ENCODE assay signal across 34 mouse cellular contexts in genomic region chr10:118495362-118495761, GRCm38 (mm10). TPM values are rescaled to one million over a fixed set of nuclear protein-coding genes. Genes with fewer than 3 reads are reported as not detected.
DNase-seq lines count a peak whose midpoint lies in the region; ATAC-seq lines count a peak whose summit lies in the region.
"Had no signal": no experiment of that assay in that cellular context is flagged by ENCODE, and none has a peak within 500 bp of the region (broad histone marks: within the 10 kb centered on the region; RNA-seq: fewer than 3 reads in every experiment).

No protein-coding gene starts in this region.

- H3K9me3 ChIP-seq in heart, embryonic 11.5 days (replicated peaks; ENCODE audit: control insufficient read depth, low read length): no peaks in the 10 kb centered on the region
- H3K9me3 ChIP-seq: embryonic facial prominence, embryonic 10.5 days; embryonic facial prominence, embryonic 13.5 days; forebrain, embryonic 10.5 days; forebrain, embryonic 13.5 days; heart, embryonic 10.5 days; hindbrain, embryonic 12.5 days had no signal

- H3K4me3 ChIP-seq in heart, embryonic 11.5 days (ENCODE audit: low read depth, low read length): no peak overlapping the region
- H3K4me3 ChIP-seq: embryonic facial prominence, embryonic 10.5 days; embryonic facial prominence, embryonic 13.5 days; forebrain, embryonic 10.5 days; forebrain, embryonic 13.5 days; heart, adult 2 months; heart, embryonic 10.5 days; hindbrain, embryonic 12.5 days had no signal

- H3K4me1 ChIP-seq in heart, embryonic 11.5 days (ENCODE audit: control insufficient read depth, insufficient read depth, low read length): no peaks in the 10 kb centered on the region
- H3K4me1 ChIP-seq: embryonic facial prominence, embryonic 13.5 days; forebrain, embryonic 10.5 days; forebrain, embryonic 13.5 days; hindbrain, embryonic 12.5 days had no signal

- H3K27me3 ChIP-seq in heart, embryonic 11.5 days (ENCODE audit: control insufficient read depth, insufficient read depth, low read length): no peaks in the 10 kb centered on the region
- H3K27me3 ChIP-seq: embryonic facial prominence, embryonic 13.5 days; forebrain, embryonic 13.5 days; hindbrain, embryonic 12.5 days had no signal

- H3K27ac ChIP-seq in heart, embryonic 11.5 days (ENCODE audit: low read depth, low read length): no peak overlapping the region
- H3K27ac ChIP-seq: embryonic facial prominence, embryonic 10.5 days; embryonic facial prominence, embryonic 13.5 days; forebrain, embryonic 10.5 days; forebrain, embryonic 13.5 days; heart, adult 2 months; heart, embryonic 10.5 days; hindbrain, embryonic 12.5 days had no signal

- H3K4me2 ChIP-seq in heart, embryonic 11.5 days: no peak overlapping the region
- H3K4me2 ChIP-seq: embryonic facial prominence, embryonic 13.5 days; forebrain, embryonic 13.5 days; hindbrain, embryonic 12.5 days had no signal

- H3K36me3 ChIP-seq in heart, embryonic 11.5 days (ENCODE audit: control insufficient read depth, insufficient read depth, low read length): no peaks in the 10 kb centered on the region
- H3K36me3 ChIP-seq: embryonic facial prominence, embryonic 10.5 days; embryonic facial prominence, embryonic 13.5 days; forebrain, embryonic 10.5 days; heart, embryonic 10.5 days; hindbrain, embryonic 12.5 days had no signal

- peak; percentile 47 for ATAC-seq in CD4-positive, CD25-positive, alpha-beta regulatory T cell, adult 4 months
- peak; percentile 48 for ATAC-seq in inflammation-experienced regulatory T-cells, adult 6 months
- ATAC-seq in heart, embryonic 11.5 days (replicated peaks; ENCODE audit: insufficient number of reproducible peaks, low FRiP score, low TSS enrichment): no peak
- ATAC-seq in erythroblast, adult 5-6 weeks (replicated peaks; ENCODE audit: low FRiP score, poor library complexity, severe bottlenecking): no peak
- ATAC-seq: forebrain, embryonic 13.5 days; forebrain, embryonic 16.5 days; hindbrain, embryonic 16.5 days; intestine, embryonic 16.5 days had no signal

- DNase-seq in B cell, adult 2 months: peak; percentile 36 to 46
- no peak for DNase-seq in layer of hippocampus, adult 11-12 months (ENCODE audit: low spot score)
- DNase-seq: adrenal gland, adult 8-10 months; adrenal gland, postnatal 25 days; cerebellum, adult 11-12 months; cerebellum, adult 8-10 months; cerebellum, postnatal 10 days; cerebellum, postnatal 36 days; embryo, embryonic 11 days; gastrocnemius, postnatal 10 days; gastrocnemius, postnatal 36 days; heart, adult 2 months had no signal

- WGBS in heart, embryonic 11.5 days (ENCODE audit: insufficient replicate concordance): 83% methylated on average over 1 of the region's 1 CpGs

- no peak overlapping the region for H3K9ac ChIP-seq in heart, embryonic 11.5 days (ENCODE audit: low read depth, low read length)
- H3K9ac ChIP-seq: embryonic facial prominence, embryonic 13.5 days; forebrain, embryonic 13.5 days; hindbrain, embryonic 12.5 days had no signal

RNA-seq across cellular contexts. Expression of gene Ifng, which starts 54.5 kb away (rescaled TPM):
- 10 to 100 TPM in 1 of 2 experiments, 1 to 10 TPM in 1; 5.5 to 10.6 TPM for polyA plus RNA-seq in CD4-positive, CD25-positive, alpha-beta regulatory T cell, adult 4 months (2017; shearing (Covaris generic))
- 10 to 100 TPM; 12.8 to 71.7 (median 14.6) TPM for polyA plus RNA-seq in inflammation-experienced regulatory T-cells, adult 6 months (2017; shearing (Covaris generic))
- polyA plus RNA-seq in heart, embryonic 11.5 days (2014; fragmentation: Nextera tagmentation; extraction: Ambion mirVana): not detected in 2 replicates
- not detected in 2 replicates for total RNA-seq in erythroblast, adult 5-6 weeks (2015; ENCODE audit: low replicate concordance)
- not detected in 2 replicates for total RNA-seq in erythroblast, adult 5-6 weeks (2017; ENCODE audit: low replicate concordance)
- total RNA-seq: adrenal gland, postnatal 25 days; gastrocnemius, adult 18-20 months; gastrocnemius, postnatal 10 days; gastrocnemius, postnatal 36 days; granulocyte monocyte progenitor cell, adult 5-6 weeks; heart, adult 2 months; heart, postnatal 25 days; MEL had no signal
- polyA plus RNA-seq: brain, embryonic 14.5 days; C2C12; cortical plate, adult 2 months; embryonic facial prominence, embryonic 10.5 days; embryonic facial prominence, embryonic 13.5 days; forebrain, embryonic 10.5 days; forebrain, embryonic 13.5 days; forebrain, embryonic 16.5 days; heart, adult 2 months; heart, embryonic 10.5 days; heart, embryonic 14.5 days; heart, postnatal 0 days; hindbrain, embryonic 12.5 days; hindbrain, embryonic 16.5 days; intestine, embryonic 16.5 days had no signal

Comparison
In these comparisons a context has a peak if more than half of its experiments do, and no peak if none do; other contexts are left out.
1. ATAC-seq: peak in CD4-positive, CD25-positive, alpha-beta regulatory T cell, adult 4 months (single experiment) and inflammation-experienced regulatory T-cells, adult 6 months (single experiment); none in heart, embryonic 11.5 days (single experiment) and erythroblast, adult 5-6 weeks (single experiment).